Mouse (Mus musculus): ENCODE results near the gene Mctp1.
"Not testable (repeated sequence)": the region's sequence is repeated elsewhere in the genome, so short reads cannot be mapped to it uniquely, and the experiment has no call there.

Mctp1 gene

GRCm38 (mm10) chr13:76383972-76384663 lies at the start of gene Mctp1:
Gene Mctp1 (plus strand): TSS chr13:76384535.
- peak; percentile 4 for DNase-seq

GRCm38 (mm10) chr13:76345941-76346340 lies 38.4 kb upstream of the Mctp1 start:
- DNase-seq: not testable (repeated sequence)

GRCm38 (mm10) chr13:76358720-76359119 lies 25.6 kb upstream of the Mctp1 start:
- no peak for DNase-seq

- DNase-seq: peak; percentile 10
Measured at GRCm38 (mm10) chr13:76384664-76385435, 515 bp downstream of the Mctp1 start.

GRCm38 (mm10) chr13:76388615-76389014 lies 4.3 kb downstream of the Mctp1 start:
- no peak for DNase-seq

- no peak for DNase-seq
Measured at GRCm38 (mm10) chr13:76391920-76392319, 7.6 kb downstream of the Mctp1 start.

GRCm38 (mm10) chr13:76393106-76393505 lies 8.8 kb downstream of the Mctp1 start:
- DNase-seq: no peak

- DNase-seq: no peak
Measured at GRCm38 (mm10) chr13:76395906-76396305, 11.6 kb downstream of the Mctp1 start.

- DNase-seq: no peak
Measured at GRCm38 (mm10) chr13:76409296-76409695, 25.0 kb downstream of the Mctp1 start.

GRCm38 (mm10) chr13:76410665-76411064 lies 26.3 kb downstream of the Mctp1 start:
- no peak for DNase-seq

GRCm38 (mm10) chr13:76415346-76415745 lies 31.0 kb downstream of the Mctp1 start:
- no peak for DNase-seq

- no peak for DNase-seq
Measured at GRCm38 (mm10) chr13:76420111-76420510, 35.8 kb downstream of the Mctp1 start.

GRCm38 (mm10) chr13:76421075-76421474 lies 36.7 kb downstream of the Mctp1 start:
- no peak for DNase-seq

- no peak for DNase-seq
Measured at GRCm38 (mm10) chr13:76422124-76422523, 37.8 kb downstream of the Mctp1 start.

GRCm38 (mm10) chr13:76429456-76429855 lies 45.1 kb downstream of the Mctp1 start:
- DNase-seq: no peak

- no peak for DNase-seq
Measured at GRCm38 (mm10) chr13:76429927-76430326, 45.6 kb downstream of the Mctp1 start.

- DNase-seq: no peak
Measured at GRCm38 (mm10) chr13:76431946-76432345, 47.6 kb downstream of the Mctp1 start.

- DNase-seq: no peak
Measured at GRCm38 (mm10) chr13:76433438-76433837, 49.1 kb downstream of the Mctp1 start.

GRCm38 (mm10) chr13:76436426-76436825 lies 52.1 kb downstream of the Mctp1 start:
- no peak for DNase-seq

GRCm38 (mm10) chr13:76438765-76439164 lies 54.4 kb downstream of the Mctp1 start:
- no peak for DNase-seq

- no peak for DNase-seq
Measured at GRCm38 (mm10) chr13:76446059-76446458, 61.7 kb downstream of the Mctp1 start.

- DNase-seq: no peak
Measured at GRCm38 (mm10) chr13:76447528-76447927, 63.2 kb downstream of the Mctp1 start.

- DNase-seq: not testable (repeated sequence)
Measured at GRCm38 (mm10) chr13:76451526-76451925, 67.2 kb downstream of the Mctp1 start.

GRCm38 (mm10) chr13:76481601-76482000 lies 97.3 kb downstream of the Mctp1 start:
- DNase-seq: no peak

All from kidney, adult 11 months (tissue).